Mouse (Mus musculus): ENCODE data around the gene Fam114a1. TPM values are rescaled to one million over a fixed set of nuclear protein-coding genes. Genes with fewer than 3 reads are reported as not detected.

The Fam114a1 gene
- polyA plus RNA-seq, 1 experiment from 2014 or later, result 50.2 TPM

MicroRNAs within 50 kb of the gene (microRNA counts, 519-probe panel; counts per million panel counts)
- microRNA mmu-miR-574-3p, result 3,032 counts per million, percentile 54 among the panel's probes with 10 or more counts
- microRNA mmu-miR-574-5p, result 2,192 counts per million, percentile 30 among the panel's probes with 10 or more counts

Small RNA genes lying within 50 kb of the gene (microRNA-seq; reads per million reads assigned to microRNA genes)
- gene Mir574, result 191 reads per million, percentile 56 among the genes with 10 or more reads in this experiment

Other genes starting within 250 kb of the Fam114a1 start
- gene Klf3, start 166.7 kb upstream of the Fam114a1 start, polyA plus RNA-seq (2014; fragmentation: Nextera tagmentation; extraction: Ambion mirVana), result 106 and 115 TPM in 2 replicates
- gene Tlr1, start 36.5 kb upstream of the Fam114a1 start, polyA plus RNA-seq (2014; fragmentation: Nextera tagmentation; extraction: Ambion mirVana), result 0.91 and 1.6 TPM in 2 replicates
- 0.90 and 1.6 TPM in 2 replicates for gene Tlr6, start 10.0 kb upstream of the Fam114a1 start, polyA plus RNA-seq (2014; fragmentation: Nextera tagmentation; extraction: Ambion mirVana)
- 0.56 and 0.72 TPM in 2 replicates for gene Tmem156, start 122.1 kb downstream of the Fam114a1 start, polyA plus RNA-seq (2014; fragmentation: Nextera tagmentation; extraction: Ambion mirVana)
- 16.5 and 20.5 TPM in 2 replicates for gene Klhl5, start 137.5 kb downstream of the Fam114a1 start, polyA plus RNA-seq (2014; fragmentation: Nextera tagmentation; extraction: Ambion mirVana)
- gene Wdr19, start 229.6 kb downstream of the Fam114a1 start, polyA plus RNA-seq (2014; fragmentation: Nextera tagmentation; extraction: Ambion mirVana), result 10.4 and 10.6 TPM in 2 replicates

Measured in stomach, embryonic 14.5 days (tissue).